ENCODE assay signal across 8 mouse cellular contexts in the genomic region with DNA sequence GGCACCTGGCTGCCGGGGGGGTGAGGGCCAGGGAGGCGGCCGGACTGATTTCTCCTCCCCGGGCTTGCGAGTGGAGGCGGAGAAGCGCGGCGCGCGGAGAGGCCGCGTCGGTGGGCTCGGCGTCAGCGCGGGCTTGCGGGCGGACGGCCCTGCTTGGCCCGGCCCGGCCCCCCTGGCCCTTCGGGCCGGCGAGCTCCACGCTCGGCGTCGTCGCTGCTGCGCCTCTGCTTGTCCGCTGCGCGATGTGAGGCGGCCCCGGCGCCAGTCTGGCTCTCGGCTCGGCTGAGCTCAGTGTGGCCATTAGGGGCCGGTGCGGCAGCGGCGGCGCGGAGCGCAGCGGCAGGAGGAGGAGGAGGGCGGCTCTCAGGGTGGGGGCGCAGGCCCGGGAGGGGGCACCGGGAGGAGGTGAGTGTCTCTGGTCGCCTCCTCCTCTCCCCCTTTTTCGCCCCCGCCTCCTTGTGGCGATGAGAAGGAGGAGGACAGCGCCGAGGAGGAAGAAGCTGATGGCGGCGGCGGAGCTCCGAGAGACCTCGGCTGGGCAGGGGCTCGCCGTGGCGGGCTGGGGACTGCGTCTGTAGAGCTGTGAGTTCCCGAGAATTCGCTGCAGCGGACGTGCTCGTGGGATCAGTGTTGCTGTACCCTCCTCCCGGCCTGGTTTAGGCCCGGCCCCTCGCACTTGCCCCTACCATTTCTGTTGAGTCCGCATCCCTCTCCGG. TPM values are rescaled to one million over a fixed set of nuclear protein-coding genes. Genes with fewer than 3 reads are reported as not detected.
DNase-seq lines count a peak whose midpoint lies in the region; ATAC-seq and TF ChIP-seq lines count a peak whose summit lies in the region.

No protein-coding gene starts in this region.

- no peaks in the 10 kb centered on the region for H3K9me3 ChIP-seq in MEL (replicated peaks; ENCODE audit: insufficient read depth, low read length)
- no peaks in the 10 kb centered on the region for H3K9me3 ChIP-seq in lung, embryonic 16.5 days (ENCODE audit: control insufficient read depth, low read length)

- peak overlapping the region; percentile 90 to 94 for H3K4me3 ChIP-seq in MEL (ENCODE audit: control insufficient read depth in 1 of 2, insufficient read depth in 1 of 2, low read depth in 2 of 2, low read length in 2 of 2)
- H3K4me3 ChIP-seq in cerebellum, adult 2 months (replicated peaks; ENCODE audit: insufficient read depth, low read depth, low read length): peak overlapping the region; percentile 83
- peak overlapping the region; percentile 98 for H3K4me3 ChIP-seq in lung, embryonic 16.5 days (ENCODE audit: low read length)

- H3K27me3 ChIP-seq in MEL (ENCODE audit: control insufficient read depth in 1 of 2, insufficient read depth in 2 of 2, low read length in 2 of 2): no peaks in the 10 kb centered on the region
- H3K27me3 ChIP-seq in cerebellum, adult 2 months (ENCODE audit: control insufficient read depth, insufficient read depth, low read length): no peaks in the 10 kb centered on the region
- no peaks in the 10 kb centered on the region for H3K27me3 ChIP-seq in lung, embryonic 16.5 days (ENCODE audit: control insufficient read depth, insufficient read depth, low read depth, low read length)

- peak overlapping the region; percentile 89 for H3K27ac ChIP-seq in MEL (ENCODE audit: control insufficient read depth, low read depth, low read length)
- H3K27ac ChIP-seq in cerebellum, adult 2 months (ENCODE audit: insufficient read depth, low read length): peak overlapping the region; percentile 99
- peak overlapping the region; percentile 100 for H3K27ac ChIP-seq in lung, embryonic 16.5 days (ENCODE audit: low read length)

- peak overlapping the region; percentile 85 for H3K4me2 ChIP-seq in lung, embryonic 16.5 days (ENCODE audit: low read depth, low read length)

- peak overlapping the region; percentile 100 for H3K9ac ChIP-seq in MEL (ENCODE audit: control insufficient read depth, low read depth, low read length, poor library complexity, severe bottlenecking)
- H3K9ac ChIP-seq in lung, embryonic 16.5 days (ENCODE audit: low read length): peak overlapping the region; percentile 100

- TF ChIP-seq CTCF in MEL (IDR thresholded peaks at IDR 0.05 in 2 of 3, conservative IDR thresholded peaks at IDR 0.05 in 1 of 3; ENCODE audit: control insufficient read depth in 1 of 3, insufficient read depth in 1 of 3, low read depth in 2 of 3, low read length in 3 of 3, poor library complexity in 1 of 3, severe bottlenecking in 1 of 3): peak in 1 of 3 experiments; percentile 3; a peak in 1 of 6 replicates
- TF ChIP-seq CTCF in cerebellum, adult 2 months (IDR thresholded peaks at IDR 0.05; ENCODE audit: borderline replicate concordance, insufficient read depth, low read depth, low read length): no peak

- peak in 1 of 2 experiments; percentile 74; a peak in 3 of 4 replicates for TF ChIP-seq POLR2A in MEL (IDR thresholded peaks at IDR 0.05; ENCODE audit: control insufficient read depth in 1 of 2, insufficient read depth in 1 of 2, low read depth in 1 of 2, low read length in 2 of 2, poor library complexity in 1 of 2)
- TF ChIP-seq POLR2A in cerebellum, adult 2 months (IDR thresholded peaks at IDR 0.05; ENCODE audit: borderline replicate concordance, insufficient read depth, low read length): peak; percentile 78

- peak; percentile 88 for DNase-seq in MEL (ENCODE audit: low read depth, low spot score)
- peak; percentile 91 for DNase-seq in cerebellum, adult 2 months
- DNase-seq in forelimb bud, embryonic 11.5 days (ENCODE audit: low read depth, low spot score): peak; percentile 60
- DNase-seq in layer of hippocampus, adult 9-11 months: peak; percentile 89
- peak; percentile 75 for DNase-seq in ovary, postnatal 10 days (ENCODE audit: low spot score)
- DNase-seq in thymus, postnatal 0 days (ENCODE audit: low spot score): peak; percentile 86

- no peak for TF ChIP-seq EP300 in MEL (IDR thresholded peaks at IDR 0.05; ENCODE audit: low read depth in 1 of 2, low read length in 2 of 2)

- under 1% methylated on average over 68 of the region's 77 CpGs for WGBS in cerebellum, adult 2 months
- 0% methylated on average over 38 of the region's 77 CpGs for WGBS in lung, embryonic 16.5 days

- peaks cover 4 to 9% of the 10 kb centered on the region in 2 experiments; a peak in 2 of 4 replicates for H3K4me1 ChIP-seq in MEL (ENCODE audit: control insufficient read depth in 1 of 2, insufficient read depth in 2 of 2, low read length in 2 of 2)
- H3K4me1 ChIP-seq in cerebellum, adult 2 months (ENCODE audit: control insufficient read depth, insufficient read depth, low read length): no peaks in the 10 kb centered on the region; the same call in 1 of the 2 replicates
- peaks cover 10% of the 10 kb centered on the region for H3K4me1 ChIP-seq in lung, embryonic 16.5 days (replicated peaks; ENCODE audit: control insufficient read depth, insufficient read depth, low read length)

- no peak for TF ChIP-seq RAD21 in MEL (IDR thresholded peaks at IDR 0.05; ENCODE audit: low read depth, low read length)

- H3K79me2 ChIP-seq in MEL (ENCODE audit: control insufficient read depth, insufficient read depth, low read length, poor library complexity): peaks cover 47% of the 10 kb centered on the region

- ATAC-seq in hematopoietic stem cell, adult 5-6 weeks (replicated peaks in 1 of 2; ENCODE audit: insufficient read depth in 1 of 2, low FRiP score in 2 of 2, low TSS enrichment in 1 of 2, low read depth in 1 of 2, poor library complexity in 2 of 2, severe bottlenecking in 2 of 2): peak; percentile 42 to 55
- ATAC-seq in lung, embryonic 16.5 days (ENCODE audit: low read depth): peak; percentile 74

- H3K36me3 ChIP-seq in MEL (ENCODE audit: control insufficient read depth in 1 of 2, insufficient read depth in 2 of 2, low read length in 2 of 2): peaks cover 0 to 35% of the 10 kb centered on the region in 2 experiments; a peak in 3 of 4 replicates
- H3K36me3 ChIP-seq in lung, embryonic 16.5 days (ENCODE audit: control insufficient read depth, insufficient read depth, low read length): 0 out of 2 replicates have a peak, but pooled peaks cover 2% of the 10 kb centered on the region

TF ChIP-seq in MEL, 35 proteins besides CTCF, POLR2A, EP300 and RAD21 (continues in another document):
- TF ChIP-seq GABPA (IDR thresholded peaks at IDR 0.05; ENCODE audit: low read depth, low read length): no peak
- no peak for TF ChIP-seq POLR2AphosphoS5 (IDR thresholded peaks at IDR 0.05; ENCODE audit: borderline replicate concordance, low read depth, low read length)
- no peak; the same call in 1 of the 2 replicates for TF ChIP-seq KAT2A (conservative IDR thresholded peaks at IDR 0.05; ENCODE audit: low read depth, low read length)
- peak; percentile 43; the same call in 1 of the 2 replicates for TF ChIP-seq NRF1 (IDR thresholded peaks at IDR 0.05; ENCODE audit: insufficient read depth, low read depth, low read length, poor library complexity, severe bottlenecking)
- no peak; the same call in 1 of the 2 replicates for TF ChIP-seq E2F4 (IDR thresholded peaks at IDR 0.05; ENCODE audit: borderline replicate concordance, low read depth, low read length)
- TF ChIP-seq MAX (IDR thresholded peaks at IDR 0.05; ENCODE audit: low read length): peak; percentile 33; the same call in 1 of the 2 replicates
- TF ChIP-seq JUND (IDR thresholded peaks at IDR 0.05; ENCODE audit: low read depth, low read length): no peak
- 0 out of 2 replicates have a peak, but pooled peaks have one; percentile 16 for TF ChIP-seq MEF2A (IDR thresholded peaks at IDR 0.05; ENCODE audit: extremely low read depth, insufficient replicate concordance, low read depth, low read length, poor library complexity, severe bottlenecking)
- no peak for TF ChIP-seq MYC (IDR thresholded peaks at IDR 0.05; ENCODE audit: low read depth, low read length)
- no peak for TF ChIP-seq USF1 (IDR thresholded peaks at IDR 0.05; ENCODE audit: low read depth, low read length)
- TF ChIP-seq ZC3H11A (IDR thresholded peaks at IDR 0.05; ENCODE audit: low read depth, low read length): no peak
- no peak for TF ChIP-seq MYB (IDR thresholded peaks at IDR 0.05; ENCODE audit: low read depth, low read length)
- peak; percentile 27 for TF ChIP-seq SIN3A (IDR thresholded peaks at IDR 0.05; ENCODE audit: low read length)
- TF ChIP-seq ELF1 (IDR thresholded peaks at IDR 0.05; ENCODE audit: low read depth, low read length): 0 out of 2 replicates have a peak, but pooled peaks have one; percentile 11
- peak; percentile 47; the same call in 1 of the 2 replicates for TF ChIP-seq TCF12 (IDR thresholded peaks at IDR 0.05; ENCODE audit: low read depth, low read length)
- 0 out of 2 replicates have a peak, but pooled peaks have one; percentile 51 for TF ChIP-seq HCFC1 (IDR thresholded peaks at IDR 0.05; ENCODE audit: low read depth, low read length)
- TF ChIP-seq ETS1 (IDR thresholded peaks at IDR 0.05; ENCODE audit: low read depth, low read length): peak; percentile 21; the same call in 1 of the 2 replicates
- TF ChIP-seq TBP (IDR thresholded peaks at IDR 0.05; ENCODE audit: low read depth, low read length): no peak; the same call in 1 of the 2 replicates
- TF ChIP-seq RCOR1 (IDR thresholded peaks at IDR 0.05; ENCODE audit: low read depth, low read length): no peak
- no peak for TF ChIP-seq ZNF384 (IDR thresholded peaks at IDR 0.05; ENCODE audit: low read depth, low read length)
- no peak for TF ChIP-seq SMC3 (IDR thresholded peaks at IDR 0.05; ENCODE audit: low read depth, low read length)
- TF ChIP-seq CHD1 (IDR thresholded peaks at IDR 0.05; ENCODE audit: low read depth, low read length): peak; percentile 83; the same call in 1 of the 2 replicates
- TF ChIP-seq MAFK (IDR thresholded peaks at IDR 0.05; ENCODE audit: borderline replicate concordance, low read depth, low read length): no peak
- TF ChIP-seq TAL1 (IDR thresholded peaks at IDR 0.05; ENCODE audit: low read length): no peak
- no peak for TF ChIP-seq GATA1 (IDR thresholded peaks at IDR 0.05; ENCODE audit: low read depth, low read length)
- TF ChIP-seq USF2 (IDR thresholded peaks at IDR 0.05; ENCODE audit: borderline replicate concordance in 1 of 2, insufficient read depth in 1 of 2, low read depth in 1 of 2, low read length in 2 of 2): no peak
- peak; percentile 97 for TF ChIP-seq MAZ (IDR thresholded peaks at IDR 0.05; ENCODE audit: low read depth, low read length)
- no peak for TF ChIP-seq CHD2 (IDR thresholded peaks at IDR 0.05; ENCODE audit: low read length)

RNA-seq across cellular contexts. Expression of gene Ep300, which starts 0.8 kb away (rescaled TPM):
- total RNA-seq in MEL (2012; rRNA removed): 11.6 and 13.4 TPM in 2 replicates
- 10 to 100 TPM; 32.3 to 45.2 TPM for polyA plus RNA-seq in MEL (2012; ENCODE audit: insufficient read depth in 1 of 2, insufficient read length in 2 of 2, low read depth in 1 of 2, low replicate concordance in 2 of 2, missing spikeins in 1 of 2)
- polyA plus RNA-seq in cerebellum, adult 2 months (2012; rRNA removed): 39.3 and 42.0 TPM in 2 replicates
- total RNA-seq in hematopoietic stem cell, adult 5-6 weeks (2017): 32.7 and 48.0 TPM in 2 replicates
- 13.8 and 16.2 TPM in 2 replicates for polyA plus RNA-seq in lung, embryonic 16.5 days (2015; fragmentation: Nextera tagmentation; extraction: Ambion mirVana)
- 9.5 and 11.7 TPM in 2 replicates for polyA plus RNA-seq in thymus, postnatal 0 days (2015; fragmentation: Nextera tagmentation; extraction: Ambion mirVana)

Comparison
In these comparisons a context has a peak if more than half of its experiments do, and no peak if none do; other contexts are left out.
1. Peak in every context shown above with its lines: DNase-seq, ATAC-seq, H3K4me3 ChIP-seq and H3K27ac ChIP-seq.